Mouse (Mus musculus) hindbrain, embryonic 15.5 days (tissue): ENCODE results near the gene Imp3. TPM values are rescaled to one million over a fixed set of nuclear protein-coding genes. Genes with fewer than 3 reads are reported as not detected.

Experiments used
- polyA plus RNA-seq: library from polyadenylated mRNA; unstranded; fragments of >200 nt; fragmentation: Nextera tagmentation; extraction: Ambion mirVana; gene quantifications from 2 replicates; pipeline ENCODE4 v1.2.1, GENCODE M21; 2015

The Imp3 gene
- polyA plus RNA-seq, 1 experiment from 2014 or later = 70.7 TPM

Other genes starting within 250 kb of the Imp3 start
- gene Lingo1, start 141.0 kb upstream of the Imp3 start, polyA plus RNA-seq = 71.8 and 93.4 TPM in 2 replicates
- gene Odf3l1, start 72.8 kb upstream of the Imp3 start, polyA plus RNA-seq = 0.12 TPM in 1 of 2 replicates, not detected in the other
- gene Cspg4, start 72.4 kb upstream of the Imp3 start, polyA plus RNA-seq = 8.1 and 8.6 TPM in 2 replicates
- 2.8 and 3.1 TPM in 2 replicates for gene Snx33, start 9.1 kb upstream of the Imp3 start, polyA plus RNA-seq
- 27.6 and 27.8 TPM in 2 replicates for gene Snupn, start 13.4 kb downstream of the Imp3 start, polyA plus RNA-seq
- 25.4 and 30.1 TPM in 2 replicates for gene Ptpn9, start 57.4 kb downstream of the Imp3 start, polyA plus RNA-seq
- 22.5 and 23.2 TPM in 2 replicates for gene Sin3a, start 134.6 kb downstream of the Imp3 start, polyA plus RNA-seq
- gene Man2c1, start 193.2 kb downstream of the Imp3 start, polyA plus RNA-seq = 94.9 and 108 TPM in 2 replicates
- gene Neil1, start 210.8 kb downstream of the Imp3 start, polyA plus RNA-seq = 9.1 and 9.9 TPM in 2 replicates
- 170 and 192 TPM in 2 replicates for gene Commd4, start 220.9 kb downstream of the Imp3 start, polyA plus RNA-seq